Mouse (Mus musculus): ENCODE results near the gene Gm26602.

The Gm26602 gene

DNA sequence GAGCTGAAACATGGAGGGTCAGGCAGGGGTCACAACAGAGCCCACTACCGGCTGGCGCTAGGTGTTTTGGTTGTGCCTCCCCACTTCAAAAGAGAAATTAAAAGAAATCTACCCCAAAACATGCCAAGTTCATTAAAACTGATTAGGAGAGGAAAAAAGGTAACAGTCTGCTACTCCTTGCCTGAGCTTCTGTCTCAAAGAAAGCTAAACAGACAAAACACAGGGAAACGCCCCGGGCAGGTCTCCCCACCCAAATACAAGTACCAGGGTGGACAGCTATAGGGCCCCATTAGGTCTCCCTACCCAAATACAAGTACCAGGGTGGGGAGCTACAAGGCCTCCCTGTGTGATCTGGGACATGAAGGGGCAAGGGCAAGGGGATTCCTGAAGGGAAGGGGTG, at the start of gene Gm26602:
Gene Gm26602, plus strand, starts transcription at position 301 of the 400 bp plus-strand sequence.
- DNase-seq (ENCODE audit: low read depth, low spot score), result no peak

GRCm38 (mm10) chr10:79861230-79862048, 49.2 kb upstream of the Gm26602 start:
- no peak for DNase-seq (ENCODE audit: low read depth, low spot score)

- no peak for DNase-seq (ENCODE audit: low read depth, low spot score)
Measured at GRCm38 (mm10) chr10:79862049-79862788, 48.4 kb upstream of the Gm26602 start.

DNA sequence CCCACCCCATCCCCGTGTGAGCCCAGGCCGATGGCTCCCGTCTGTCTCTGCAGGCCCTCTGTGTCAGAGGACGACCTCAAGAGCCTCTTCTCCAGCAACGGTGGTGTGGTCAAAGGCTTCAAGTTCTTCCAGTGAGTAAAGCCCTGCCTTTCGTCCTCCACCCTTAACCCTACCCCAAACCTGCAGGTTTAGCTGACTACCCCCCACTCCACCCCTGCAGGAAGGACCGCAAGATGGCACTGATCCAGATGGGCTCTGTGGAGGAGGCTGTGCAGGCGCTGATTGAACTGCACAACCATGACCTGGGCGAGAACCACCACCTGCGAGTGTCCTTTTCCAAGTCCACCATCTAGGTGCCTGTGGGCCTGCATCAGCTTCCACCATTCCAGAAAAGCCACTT, 47.7 kb upstream of the Gm26602 start:
- no peak for DNase-seq (ENCODE audit: low read depth, low spot score)

GRCm38 (mm10) chr10:79864351-79865188, 46.1 kb upstream of the Gm26602 start:
- DNase-seq (ENCODE audit: low read depth, low spot score), result no peak

DNA sequence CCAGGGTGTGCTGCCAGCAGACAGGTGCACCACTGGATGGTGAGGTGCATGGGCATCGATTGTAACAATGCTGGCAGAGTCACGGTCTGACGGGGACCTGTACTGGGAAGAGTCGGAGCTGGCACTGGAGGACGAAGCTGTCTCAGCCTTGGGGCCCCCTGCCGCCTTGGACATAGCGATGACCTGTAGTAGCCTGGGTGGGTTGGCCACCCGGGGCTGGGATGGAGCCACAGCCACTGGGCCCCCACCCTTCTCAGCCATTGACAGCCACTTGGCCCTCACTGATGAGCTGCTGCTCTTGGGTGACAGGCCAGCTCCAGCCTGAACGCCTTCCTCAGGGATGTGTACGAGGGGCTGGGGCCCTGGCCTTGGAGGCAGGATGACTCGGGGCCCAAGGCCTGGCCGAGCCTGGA, 45.5 kb upstream of the Gm26602 start:
- DNase-seq (ENCODE audit: low read depth, low spot score), result no peak

GRCm38 (mm10) chr10:79865801-79866295, 44.8 kb upstream of the Gm26602 start:
- DNase-seq (ENCODE audit: low read depth, low spot score), result no peak

- DNase-seq (ENCODE audit: low read depth, low spot score), result no peak
Measured at GRCm38 (mm10) chr10:79866601-79867000, 44.1 kb upstream of the Gm26602 start.

DNA sequence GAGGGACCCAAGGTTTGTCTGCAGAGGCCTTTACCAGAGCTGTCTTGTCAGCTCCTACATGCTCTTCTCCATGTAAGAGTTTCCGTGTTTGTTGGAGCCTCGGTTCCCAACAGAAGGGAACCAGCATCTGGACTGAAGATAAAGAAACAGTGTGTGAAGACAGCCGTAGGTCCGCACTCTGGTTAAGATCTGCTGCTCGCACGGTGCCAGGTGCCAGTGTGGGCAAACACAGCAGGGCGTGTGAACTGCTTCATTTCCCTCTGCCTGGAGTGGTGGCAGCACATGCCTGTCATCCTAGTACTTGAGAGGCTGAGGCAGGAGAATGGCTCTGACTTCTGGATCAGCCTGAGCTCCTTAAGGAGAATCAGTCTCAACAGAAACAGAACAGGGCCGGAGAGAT, 38.8 kb upstream of the Gm26602 start:
- DNase-seq (ENCODE audit: low read depth, low spot score), result no peak

GRCm38 (mm10) chr10:79872862-79873261, 37.8 kb upstream of the Gm26602 start:
- no peak for DNase-seq (ENCODE audit: low read depth, low spot score)

DNA sequence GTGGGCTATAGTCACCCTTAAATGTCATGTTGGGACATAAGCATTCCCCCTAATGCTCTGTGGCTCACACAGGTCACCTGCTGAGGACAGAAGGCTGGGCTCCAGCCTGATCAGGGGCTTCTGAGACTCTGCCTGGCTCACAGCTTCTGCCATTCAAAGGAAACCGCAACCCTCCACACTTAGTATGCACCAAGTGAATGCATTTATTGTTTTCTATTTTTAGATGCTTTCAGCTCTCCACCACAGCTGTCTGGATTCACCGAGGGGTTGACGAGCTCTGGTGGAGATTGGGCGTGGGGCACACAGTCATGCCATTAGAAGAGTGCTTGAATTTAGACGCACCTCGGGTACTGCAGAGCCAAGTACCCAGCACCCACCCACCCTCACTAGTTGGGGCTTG, 37.3 kb upstream of the Gm26602 start:
- no peak for DNase-seq (ENCODE audit: low read depth, low spot score)

DNA sequence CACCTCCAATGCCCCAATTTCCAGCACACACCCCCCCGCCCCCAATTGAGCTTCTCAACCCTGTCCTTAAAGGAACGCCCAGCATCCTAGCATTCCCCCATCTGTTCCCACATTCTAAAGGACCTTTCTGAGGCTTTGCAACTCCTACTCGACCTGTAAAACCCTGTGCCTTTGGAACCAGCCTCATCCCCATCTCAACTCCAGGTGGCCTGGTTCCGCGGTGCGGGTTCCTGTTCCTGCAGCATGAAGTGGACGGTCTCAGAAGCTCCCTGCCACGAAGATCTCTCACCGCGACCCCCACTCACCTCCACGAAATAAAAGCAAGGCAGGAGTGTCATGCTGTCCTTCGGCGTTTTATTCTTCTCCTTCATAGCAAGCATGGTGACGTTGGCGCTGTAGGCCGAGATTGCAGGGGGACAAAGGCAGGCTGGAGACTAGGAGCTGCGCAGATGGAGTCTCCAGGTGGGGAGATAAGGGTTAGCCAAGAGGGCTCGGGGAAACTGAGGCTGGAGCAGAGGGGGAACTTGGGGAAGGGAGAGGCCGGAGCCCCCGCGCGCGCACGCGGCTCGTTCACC, 36.9 kb upstream of the Gm26602 start:
- DNase-seq (ENCODE audit: low read depth, low spot score), result no peak

DNA sequence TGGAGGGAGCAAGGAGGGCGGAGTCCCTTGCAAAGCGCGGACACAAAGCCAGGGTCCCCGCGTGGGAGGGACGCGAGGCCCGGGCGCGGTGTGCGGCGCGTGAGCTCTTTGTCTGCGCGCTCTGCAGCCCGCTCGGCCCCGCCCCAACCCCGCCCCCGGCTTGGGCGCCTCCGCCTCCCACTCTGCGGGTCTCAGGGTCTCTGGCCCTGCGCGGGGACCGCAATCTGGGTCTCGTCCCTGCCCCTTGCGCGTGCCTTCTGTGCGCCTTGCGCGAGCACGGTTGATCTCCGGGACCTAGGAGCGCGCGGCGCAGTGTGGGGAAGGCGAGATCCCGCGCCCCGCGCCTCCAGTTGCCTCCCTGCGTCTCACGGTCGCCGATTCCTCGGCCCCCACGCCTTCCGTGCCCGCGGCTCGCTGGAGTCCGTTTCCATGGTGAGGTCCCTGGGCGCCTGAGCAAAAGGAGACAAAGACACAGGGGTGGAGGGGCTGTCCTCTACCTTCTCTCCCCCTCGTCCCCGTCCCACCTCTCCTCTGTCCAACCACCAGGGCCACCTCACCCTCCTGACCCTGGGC, 36.3 kb upstream of the Gm26602 start, which contains the start of the genes Prtn3 and Plppr3:
Gene Prtn3, plus strand, starts transcription at position 187 of the 573 bp plus-strand sequence.
Gene Plppr3, minus strand, starts transcription at position 345 of the 573 bp plus-strand sequence.
- no peak for DNase-seq (ENCODE audit: low read depth, low spot score)

GRCm38 (mm10) chr10:79877174-79877573, 33.5 kb upstream of the Gm26602 start:
- no peak for DNase-seq (ENCODE audit: low read depth, low spot score)

DNA sequence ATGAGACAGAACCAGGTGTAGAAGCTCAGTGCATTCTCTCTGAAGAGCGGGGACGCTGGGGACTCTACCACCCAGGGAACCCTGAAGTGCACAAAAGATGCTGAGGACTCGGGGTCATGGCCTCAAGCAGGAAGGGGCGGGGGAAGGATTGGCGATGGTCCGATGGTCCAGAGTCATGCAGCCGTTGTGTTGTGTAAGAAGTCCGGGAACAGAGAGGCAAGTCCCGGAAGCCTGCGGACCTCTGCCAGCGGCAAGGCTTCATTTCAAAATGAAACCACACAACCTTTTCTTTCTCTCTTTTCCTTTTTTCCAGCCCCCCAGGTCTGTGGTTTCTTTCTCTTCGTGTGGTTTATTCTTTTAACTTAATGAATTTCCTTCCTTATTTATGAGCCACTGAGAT, 32.9 kb upstream of the Gm26602 start:
- no peak for DNase-seq (ENCODE audit: low read depth, low spot score)

GRCm38 (mm10) chr10:79879527-79879926, 31.1 kb upstream of the Gm26602 start:
- no peak for DNase-seq (ENCODE audit: low read depth, low spot score)

DNA sequence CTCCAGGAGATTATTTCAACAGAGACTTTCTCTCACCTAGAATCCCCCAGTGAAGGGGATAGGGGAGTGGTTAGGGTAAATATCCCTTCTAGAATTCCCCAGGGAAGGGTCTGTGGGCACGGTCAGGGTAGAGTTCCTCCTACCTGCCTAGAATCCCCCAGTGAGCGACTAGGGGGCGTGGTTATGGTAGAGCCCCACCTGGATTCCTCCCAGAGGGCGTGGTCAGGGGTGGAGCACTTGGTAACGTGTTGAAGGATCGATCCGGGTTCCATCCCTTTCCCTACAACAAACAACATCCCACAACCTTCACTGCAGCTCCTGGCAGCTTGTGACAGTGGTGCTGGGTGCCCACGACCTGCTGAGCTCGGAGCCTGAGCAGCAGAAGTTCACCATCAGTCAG, 29.9 kb upstream of the Gm26602 start:
- DNase-seq (ENCODE audit: low read depth, low spot score), result no peak

GRCm38 (mm10) chr10:79881981-79882380, 28.7 kb upstream of the Gm26602 start:
- no peak for DNase-seq (ENCODE audit: low read depth, low spot score)

DNA sequence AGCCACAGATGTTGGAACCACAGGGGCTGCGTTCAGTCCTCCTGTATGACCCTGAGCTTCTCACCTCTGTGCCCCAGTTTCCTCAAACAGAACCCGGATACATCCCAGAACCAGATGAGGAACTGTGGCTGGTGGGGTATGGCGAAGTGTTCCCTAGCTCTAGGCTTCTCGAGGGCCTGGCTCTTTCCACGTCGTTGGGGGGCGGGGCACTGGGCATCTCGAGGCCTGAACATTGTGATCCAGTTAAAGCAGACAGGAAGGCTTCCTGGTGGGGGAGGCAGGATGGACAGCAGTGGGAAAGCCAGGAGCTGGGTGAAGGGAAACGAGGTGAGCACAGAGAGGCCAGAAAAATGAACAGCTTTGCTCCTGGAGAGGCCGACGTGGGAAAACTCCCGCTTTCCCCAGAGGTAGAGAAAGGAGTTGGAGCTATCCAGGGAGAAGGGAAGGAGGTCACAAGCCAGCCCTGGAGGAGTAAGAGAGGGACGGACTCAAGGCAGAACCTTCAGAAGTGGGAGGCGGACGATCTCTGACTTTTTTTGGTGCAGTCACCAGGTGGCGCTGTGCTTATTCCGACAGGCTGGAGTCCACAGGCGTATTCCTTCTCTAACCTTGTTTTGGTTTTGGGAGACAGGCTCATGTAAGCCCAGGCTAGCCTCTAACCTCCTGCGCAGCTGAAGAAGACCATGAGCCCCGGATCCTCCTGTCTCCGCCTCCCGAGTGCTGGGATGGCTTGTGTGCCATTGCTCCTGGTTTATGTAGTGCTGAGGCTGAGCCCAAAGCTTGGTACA, 27.2 kb upstream of the Gm26602 start:
- DNase-seq (ENCODE audit: low read depth, low spot score), result peak; percentile 57

GRCm38 (mm10) chr10:79884446-79884845, 26.2 kb upstream of the Gm26602 start:
- DNase-seq (ENCODE audit: low read depth, low spot score), result no peak
